Mouse (Mus musculus): ENCODE measurements at regions not wholly inside any gene's neighbourhood (a gene's known extent, or its start where the extent isn't known, plus 50 kb on each side); places are given as distances from the start of the nearest gene placed in this dataset.

DNA sequence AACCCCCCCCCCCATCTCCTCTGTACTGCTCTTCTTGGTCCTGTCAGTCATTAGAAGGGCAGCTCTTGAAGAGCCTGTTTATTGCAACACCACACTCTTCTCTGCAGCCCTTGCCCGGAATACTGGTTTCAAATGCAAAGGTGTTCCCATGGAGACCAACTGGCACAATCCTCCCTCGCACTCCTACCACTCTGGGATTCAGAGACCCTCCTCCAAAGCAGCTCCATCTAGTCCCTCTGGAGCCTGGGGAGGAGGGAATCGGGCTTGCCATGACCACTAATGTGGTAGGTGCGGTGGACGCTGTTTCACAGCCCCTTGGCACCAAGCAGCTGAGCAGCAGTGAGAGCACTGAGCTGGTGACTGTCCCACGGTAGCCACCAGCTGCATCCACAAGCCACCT lies 83.1 kb downstream of the Stk35 start:
- H3K27ac ChIP-seq (ENCODE audit: low read depth): no peak overlapping the region
- no peak for TF ChIP-seq CTCF (IDR thresholded peaks at IDR 0.05; ENCODE audit: low read depth)
- no peak overlapping the region for H3K4me3 ChIP-seq (ENCODE audit: low read depth, low read length)
- DNase-seq (no peak), ATAC-seq (ENCODE audit: insufficient read depth) (no peak)
- 42% methylated on average over 6 of the region's 6 CpGs for WGBS
- H3K4me1 ChIP-seq (ENCODE audit: insufficient read depth): no peaks in the 10 kb centered on the region
- H3K36me3 ChIP-seq (ENCODE audit: insufficient read depth): no peaks in the 10 kb centered on the region
- H3K27me3 ChIP-seq (ENCODE audit: insufficient read depth, low read length): no peaks in the 10 kb centered on the region
- H3K4me2 ChIP-seq: no peak overlapping the region
- no peak overlapping the region for H3K9ac ChIP-seq
- H3K9me3 ChIP-seq (ENCODE audit: low read depth, low read length): no peaks in the 10 kb centered on the region

DNA sequence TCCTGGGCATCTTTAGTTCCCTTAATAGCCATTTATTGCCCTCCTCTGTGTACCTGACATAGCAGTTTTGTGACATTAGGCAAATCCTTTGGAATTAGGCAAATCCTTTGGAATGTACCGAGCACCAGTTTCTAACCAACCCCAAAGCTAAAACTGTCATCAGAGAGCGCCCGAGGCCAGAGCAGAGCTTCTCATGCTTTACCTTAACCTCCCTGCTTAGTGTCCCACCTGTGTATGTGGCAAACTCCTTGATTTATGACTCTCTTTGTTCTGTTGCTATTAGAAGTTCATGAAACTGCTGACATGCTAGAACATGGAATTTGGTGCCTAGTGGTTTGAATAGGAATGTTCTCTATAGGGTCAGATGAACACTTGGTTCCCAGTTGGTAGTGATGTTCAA lies 84.0 kb downstream of the Stk35 start:
- ATAC-seq (ENCODE audit: insufficient read depth) (no peak), DNase-seq (no peak)
- Histone ChIP-seq H3K9ac (no peak overlapping the region), H3K36me3 (ENCODE audit: insufficient read depth) (no peaks in the 10 kb centered on the region), H3K4me2 (no peak overlapping the region), H3K9me3 (ENCODE audit: low read depth, low read length) (no peaks in the 10 kb centered on the region), H3K27me3 (ENCODE audit: insufficient read depth, low read length) (no peaks in the 10 kb centered on the region), H3K4me3 (ENCODE audit: low read depth, low read length) (no peak overlapping the region), H3K4me1 (ENCODE audit: insufficient read depth) (no peaks in the 10 kb centered on the region), H3K27ac (ENCODE audit: low read depth) (no peak overlapping the region)
- WGBS: 88% methylated on average over 3 of the region's 3 CpGs
- no peak for TF ChIP-seq CTCF (IDR thresholded peaks at IDR 0.05; ENCODE audit: low read depth)

DNA sequence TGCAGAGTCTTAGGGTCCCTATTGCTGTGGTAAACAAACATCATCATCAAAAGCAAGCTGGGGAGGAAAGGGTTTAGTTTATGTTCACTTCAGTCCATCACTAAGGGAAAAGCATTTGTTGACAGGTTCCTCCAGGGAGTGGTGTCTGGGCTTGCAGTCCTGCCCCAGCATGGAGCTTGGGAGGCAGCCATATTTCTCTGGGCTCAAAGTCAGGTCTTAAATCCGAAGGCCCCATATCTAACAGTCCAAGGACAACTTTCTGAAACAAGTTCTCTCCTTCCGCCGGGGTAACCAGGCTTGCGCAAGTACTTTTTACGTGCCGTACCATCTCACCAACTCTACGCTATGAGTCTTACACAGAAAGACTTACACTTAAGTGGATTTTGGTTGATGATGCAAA lies 85.2 kb downstream of the Stk35 start:
- H3K4me2 ChIP-seq: no peak overlapping the region
- no peaks in the 10 kb centered on the region for H3K36me3 ChIP-seq (ENCODE audit: insufficient read depth)
- WGBS: 91% methylated on average over 7 of the region's 7 CpGs
- ATAC-seq (ENCODE audit: insufficient read depth): no peak
- H3K27me3 ChIP-seq (ENCODE audit: insufficient read depth, low read length): no peaks in the 10 kb centered on the region
- no peak for DNase-seq
- H3K4me3 ChIP-seq (ENCODE audit: low read depth, low read length): no peak overlapping the region
- no peaks in the 10 kb centered on the region for H3K4me1 ChIP-seq (ENCODE audit: insufficient read depth)
- no peak overlapping the region for H3K27ac ChIP-seq (ENCODE audit: low read depth)
- no peaks in the 10 kb centered on the region for H3K9me3 ChIP-seq (ENCODE audit: low read depth, low read length)
- no peak for TF ChIP-seq CTCF (IDR thresholded peaks at IDR 0.05; ENCODE audit: low read depth)
- H3K9ac ChIP-seq: no peak overlapping the region

DNA sequence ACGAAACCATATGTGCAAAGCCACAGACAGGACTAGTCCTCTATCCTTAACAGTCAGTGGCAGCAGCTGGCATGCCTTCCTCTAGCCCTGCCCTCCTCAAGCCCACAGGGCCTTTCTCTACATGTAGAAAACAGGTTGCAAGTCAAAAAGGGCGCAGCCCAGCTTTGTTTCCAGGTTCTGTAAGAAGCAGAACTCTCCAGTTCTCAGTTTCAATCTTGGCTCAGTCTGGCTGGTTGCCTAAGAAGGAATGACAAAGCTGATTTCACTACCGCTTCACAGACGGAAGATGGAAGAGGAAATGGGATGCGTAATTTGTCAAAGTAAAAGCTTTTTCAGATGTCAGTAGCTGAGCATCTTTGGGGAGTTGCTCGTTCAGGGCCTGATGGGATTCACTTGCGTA lies 92.9 kb downstream of the Stk35 start:
- no peaks in the 10 kb centered on the region for H3K36me3 ChIP-seq (ENCODE audit: insufficient read depth)
- no peak overlapping the region for H3K4me3 ChIP-seq (ENCODE audit: low read depth, low read length)
- H3K4me2 ChIP-seq: no peak overlapping the region
- DNase-seq (peak; percentile 35), ATAC-seq (ENCODE audit: insufficient read depth) (no peak)
- H3K27ac ChIP-seq (ENCODE audit: low read depth): no peak overlapping the region
- H3K4me1 ChIP-seq (ENCODE audit: insufficient read depth): no peaks in the 10 kb centered on the region
- H3K9ac ChIP-seq: no peak overlapping the region
- no peaks in the 10 kb centered on the region for H3K27me3 ChIP-seq (ENCODE audit: insufficient read depth, low read length)
- no peaks in the 10 kb centered on the region for H3K9me3 ChIP-seq (ENCODE audit: low read depth, low read length)
- 56% methylated on average over 7 of the region's 7 CpGs for WGBS
- no peak for TF ChIP-seq CTCF (IDR thresholded peaks at IDR 0.05; ENCODE audit: low read depth)

DNA sequence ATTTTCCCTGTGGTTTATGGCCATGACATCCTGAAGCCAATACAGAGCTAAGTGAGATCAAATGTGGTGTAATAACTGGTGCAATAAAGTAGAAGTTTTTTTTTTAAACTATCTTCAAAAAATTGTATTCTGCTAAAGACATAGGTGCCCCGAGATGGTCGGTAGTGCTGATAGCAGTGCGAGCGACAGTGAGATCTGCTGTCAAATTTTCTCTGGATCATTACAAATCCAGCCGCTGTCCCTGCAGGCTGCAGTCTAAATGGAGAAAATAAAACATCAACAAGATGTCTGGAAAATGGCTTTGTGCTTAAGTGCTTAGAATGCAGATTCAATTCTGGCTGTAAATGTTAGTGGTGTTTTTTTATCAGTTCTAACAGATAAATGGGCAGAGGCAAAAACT lies 93.5 kb downstream of the Stk35 start:
- Histone ChIP-seq H3K27ac (ENCODE audit: low read depth) (no peak overlapping the region), H3K4me2 (no peak overlapping the region), H3K9ac (no peak overlapping the region), H3K36me3 (ENCODE audit: insufficient read depth) (no peaks in the 10 kb centered on the region), H3K4me3 (ENCODE audit: low read depth, low read length) (no peak overlapping the region), H3K4me1 (ENCODE audit: insufficient read depth) (no peaks in the 10 kb centered on the region), H3K9me3 (ENCODE audit: low read depth, low read length) (no peaks in the 10 kb centered on the region), H3K27me3 (ENCODE audit: insufficient read depth, low read length) (no peaks in the 10 kb centered on the region)
- DNase-seq: no peak
- no peak for TF ChIP-seq CTCF (IDR thresholded peaks at IDR 0.05; ENCODE audit: low read depth)
- WGBS: 68% methylated on average over 5 of the region's 5 CpGs
- ATAC-seq (ENCODE audit: insufficient read depth): no peak

DNA sequence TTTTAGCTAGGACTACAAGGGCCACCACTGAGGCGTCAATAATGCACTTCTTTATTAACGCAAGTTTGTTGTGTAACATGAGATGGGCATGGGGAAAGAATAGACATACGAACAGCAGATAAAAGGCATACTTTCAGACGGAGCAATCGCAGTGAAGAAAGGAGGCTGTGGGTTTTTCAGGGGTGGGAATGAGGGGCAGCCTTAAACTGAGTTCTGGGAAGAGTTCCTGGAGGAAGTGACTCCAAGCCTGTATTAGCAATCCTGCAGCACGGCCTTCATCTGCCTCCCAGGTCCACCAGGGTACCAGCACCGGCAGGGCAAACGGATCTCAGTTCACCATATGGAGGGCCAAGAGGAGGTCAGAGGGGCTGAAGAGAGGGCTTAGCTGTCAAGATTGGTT lies 94.6 kb downstream of the Stk35 start:
- no peak overlapping the region for H3K9ac ChIP-seq
- TF ChIP-seq CTCF (IDR thresholded peaks at IDR 0.05; ENCODE audit: low read depth): no peak
- no peaks in the 10 kb centered on the region for H3K9me3 ChIP-seq (ENCODE audit: low read depth, low read length)
- no peaks in the 10 kb centered on the region for H3K4me1 ChIP-seq (ENCODE audit: insufficient read depth)
- no peak for DNase-seq
- no peak overlapping the region for H3K27ac ChIP-seq (ENCODE audit: low read depth)
- H3K4me3 ChIP-seq (ENCODE audit: low read depth, low read length): no peak overlapping the region
- no peak overlapping the region for H3K4me2 ChIP-seq
- no peak for ATAC-seq (ENCODE audit: insufficient read depth)
- H3K27me3 ChIP-seq (ENCODE audit: insufficient read depth, low read length): no peaks in the 10 kb centered on the region
- 70% methylated on average over 8 of the region's 8 CpGs for WGBS
- H3K36me3 ChIP-seq (ENCODE audit: insufficient read depth): no peaks in the 10 kb centered on the region

DNA sequence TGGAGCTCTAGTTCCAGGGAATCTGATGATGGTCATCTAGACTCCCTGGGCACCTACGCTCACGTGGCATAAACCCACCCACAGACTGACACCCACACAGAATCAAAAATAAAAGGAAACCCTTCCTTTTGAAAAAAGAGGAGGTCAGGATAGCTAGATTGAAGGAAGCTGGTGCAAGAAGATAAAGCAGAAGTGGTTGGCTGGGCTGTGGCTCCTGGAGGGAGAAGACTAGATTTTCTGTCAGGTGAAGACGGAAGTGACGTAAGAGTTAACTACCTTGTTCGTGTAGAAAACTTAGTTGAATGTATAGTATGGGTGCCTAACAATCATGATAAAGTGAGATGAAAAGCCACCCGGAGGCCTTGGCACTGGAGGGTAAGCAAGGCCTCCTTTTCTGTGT lies 95.1 kb downstream of the Stk35 start:
- Histone ChIP-seq H3K36me3 (ENCODE audit: insufficient read depth) (no peaks in the 10 kb centered on the region), H3K9me3 (ENCODE audit: low read depth, low read length) (no peaks in the 10 kb centered on the region), H3K4me1 (ENCODE audit: insufficient read depth) (no peaks in the 10 kb centered on the region), H3K9ac (no peak overlapping the region), H3K4me2 (no peak overlapping the region), H3K27ac (ENCODE audit: low read depth) (no peak overlapping the region), H3K4me3 (ENCODE audit: low read depth, low read length) (no peak overlapping the region), H3K27me3 (ENCODE audit: insufficient read depth, low read length) (no peaks in the 10 kb centered on the region)
- 88% methylated on average over 6 of the region's 6 CpGs for WGBS
- TF ChIP-seq CTCF (IDR thresholded peaks at IDR 0.05; ENCODE audit: low read depth): no peak
- DNase-seq (no peak), ATAC-seq (ENCODE audit: insufficient read depth) (no peak)

DNA sequence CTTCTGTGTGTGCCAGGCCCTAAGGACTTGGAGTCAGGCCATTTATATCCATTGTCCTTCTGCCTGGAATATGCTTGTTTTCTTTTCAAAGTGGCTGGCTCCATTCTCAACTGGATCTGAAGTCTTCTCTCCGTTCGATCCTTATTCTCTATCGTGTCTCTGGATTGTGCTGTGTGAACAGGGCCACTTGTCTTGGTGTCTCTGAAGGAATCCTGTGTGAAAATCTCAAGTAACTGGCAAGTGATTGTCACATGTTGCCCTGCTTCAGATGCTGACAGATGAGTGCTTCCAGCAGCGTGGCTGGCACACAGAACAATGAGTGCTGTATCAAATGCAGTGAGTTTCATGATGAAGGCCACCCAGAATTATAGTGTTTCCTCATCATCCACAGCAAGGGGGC lies 96.4 kb downstream of the Stk35 start:
- 74% methylated on average over 4 of the region's 4 CpGs for WGBS
- no peak overlapping the region for H3K9ac ChIP-seq

More for the DNA sequence above, 96.4 kb downstream of the Stk35 start:
- TF ChIP-seq CTCF (IDR thresholded peaks at IDR 0.05; ENCODE audit: low read depth): no peak
- ATAC-seq (ENCODE audit: insufficient read depth) (no peak), DNase-seq (no peak)
- Histone ChIP-seq H3K4me3 (ENCODE audit: low read depth, low read length) (no peak overlapping the region), H3K27ac (ENCODE audit: low read depth) (no peak overlapping the region), H3K4me2 (no peak overlapping the region), H3K27me3 (ENCODE audit: insufficient read depth, low read length) (no peaks in the 10 kb centered on the region), H3K36me3 (ENCODE audit: insufficient read depth) (no peaks in the 10 kb centered on the region), H3K9me3 (ENCODE audit: low read depth, low read length) (no peaks in the 10 kb centered on the region), H3K4me1 (ENCODE audit: insufficient read depth) (no peaks in the 10 kb centered on the region)
